Mouse (Mus musculus) embryo, embryonic 10 days (tissue): ENCODE results near the gene Gnb3.

Source experiments
- DNase-seq: peaks from one replicate; pipeline ENCODE4 v3.0.0-alpha.2; 2015; ENCODE audit warnings: low spot score

The Gnb3 gene

DNA sequence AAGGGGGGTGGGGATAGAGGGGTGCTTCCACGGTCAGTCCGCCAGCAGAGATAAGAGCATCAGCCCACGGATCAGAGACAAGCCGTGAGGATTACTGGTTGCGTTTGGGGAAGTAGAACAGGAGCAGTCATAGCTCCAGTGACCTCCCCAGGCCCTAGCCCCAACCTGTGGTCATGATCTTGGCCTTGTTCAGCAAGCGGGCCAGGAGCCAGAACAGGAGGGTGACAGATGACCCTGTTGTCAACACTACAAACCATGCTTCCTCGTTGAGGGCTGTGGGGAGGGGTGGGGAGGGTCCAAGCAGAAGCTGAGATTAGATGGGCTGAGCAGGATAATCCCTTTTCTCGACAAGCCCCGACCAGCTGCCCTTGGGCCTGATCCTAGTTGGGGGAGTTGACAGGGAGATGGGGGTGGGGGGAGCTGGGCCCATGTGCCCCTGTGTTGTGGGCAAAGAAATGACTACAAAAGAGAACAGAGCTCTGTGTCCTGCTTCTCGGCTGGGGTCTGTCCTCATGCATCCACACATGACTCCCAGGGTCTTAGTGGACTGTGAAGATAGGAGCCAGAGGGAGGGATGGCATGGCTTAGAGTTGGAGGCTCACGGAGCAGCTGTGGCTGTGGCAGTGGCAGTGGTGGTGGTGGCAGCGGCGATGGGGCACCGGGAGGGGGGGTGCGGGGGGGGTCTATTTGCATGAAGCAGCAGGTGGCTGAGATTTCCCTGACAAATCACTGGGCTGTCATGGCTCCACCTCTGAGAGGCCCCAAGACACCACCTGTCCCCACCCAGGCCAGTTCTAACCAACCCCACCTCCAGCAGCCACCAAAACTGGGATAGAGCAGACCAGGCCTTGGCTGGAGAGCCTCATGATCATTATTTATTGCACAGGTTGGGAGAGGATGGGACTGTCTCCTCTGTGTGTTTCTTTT lies at the start of gene Gnb3:
Gnb3 (minus strand) TSS at position 35 of the 927 bp plus-strand sequence.
- DNase-seq, result no peak

- DNase-seq, result no peak
These were observed 48.6 kb upstream of the Gnb3 start for GRCm38 (mm10) chr6:124888555-124889125.

DNA sequence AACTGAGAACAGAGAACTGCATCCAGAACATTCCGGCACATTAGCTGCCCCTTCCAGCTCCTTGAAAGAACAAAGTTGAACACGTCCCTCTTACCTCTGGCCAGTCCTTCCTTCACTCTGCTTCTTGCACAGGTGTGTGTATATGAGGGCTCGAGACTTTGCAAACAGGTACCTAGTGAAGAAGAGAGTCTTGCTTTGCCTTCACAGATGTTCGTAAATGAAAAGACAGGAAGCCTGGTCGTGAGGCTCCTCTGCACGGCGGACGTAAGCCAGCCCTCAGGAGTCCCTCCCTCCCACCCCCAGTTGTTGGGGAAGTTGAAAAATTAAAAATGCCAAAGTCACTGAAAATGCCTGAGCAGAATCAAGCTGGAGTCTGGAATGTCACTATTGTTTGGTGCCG lies 47.9 kb upstream of the Gnb3 start, which contains the start of gene Cd4:
Cd4 (minus strand) TSS at position 236 of the 400 bp plus-strand sequence.
- DNase-seq, result no peak

GRCm38 (mm10) chr6:124885956-124886381 lies 45.9 kb upstream of the Gnb3 start:
- no peak for DNase-seq

DNA sequence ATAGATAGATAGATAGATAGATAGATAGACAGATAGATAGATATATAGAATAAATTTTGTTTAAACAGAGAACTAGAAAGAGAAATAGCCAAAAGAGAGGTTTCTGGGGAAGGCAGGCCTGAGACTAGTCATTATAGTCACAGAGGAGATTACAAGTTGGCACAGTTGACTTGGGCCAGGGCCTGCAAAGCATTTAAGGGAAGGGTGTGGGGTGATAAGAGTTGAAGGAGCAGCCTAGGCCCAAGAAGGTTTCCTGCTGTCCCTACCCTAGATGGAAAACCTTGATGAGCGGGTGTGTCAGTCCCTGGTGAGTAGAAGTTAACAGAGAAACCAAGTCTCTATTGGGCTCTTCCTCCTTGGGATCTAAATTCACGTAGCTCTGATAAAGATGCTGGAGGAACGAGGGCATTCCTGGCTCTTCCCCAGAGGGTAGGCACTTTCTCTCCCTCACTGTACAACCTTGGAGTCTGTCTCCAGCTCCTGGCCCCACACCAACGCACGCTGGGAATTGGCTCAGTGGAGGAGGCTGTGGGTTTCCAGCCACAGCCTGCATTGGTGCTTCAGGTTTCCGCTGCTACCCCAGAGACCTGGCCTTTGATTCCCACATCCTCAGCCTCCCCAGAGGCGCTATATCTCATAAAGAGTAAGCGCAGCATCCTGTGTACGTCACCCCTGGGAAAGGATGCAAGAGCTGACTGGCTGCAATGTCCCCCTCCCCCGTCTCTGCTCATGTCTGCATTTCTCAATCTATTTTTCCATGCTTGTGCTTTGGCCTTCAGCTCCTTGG lies 44.8 kb upstream of the Gnb3 start:
- no peak for DNase-seq

DNA sequence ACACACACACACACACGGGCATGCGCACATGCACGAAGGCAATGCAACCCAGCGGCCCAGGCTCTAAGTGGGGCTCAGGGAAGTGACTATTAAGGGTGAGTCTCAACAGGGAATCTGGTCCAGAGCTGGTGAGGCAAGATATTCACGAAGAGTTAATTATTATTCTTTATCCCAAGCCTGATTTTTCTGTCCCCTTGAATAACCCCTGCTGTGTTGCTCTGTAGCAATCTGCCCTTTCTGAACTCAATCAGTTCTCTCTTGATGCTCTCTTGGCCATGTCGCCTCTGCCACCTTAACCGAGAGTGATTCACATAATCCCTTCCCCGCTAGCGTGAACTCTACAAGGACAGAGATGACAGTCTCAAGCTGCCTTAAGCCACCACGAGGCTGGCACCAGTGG lies 43.3 kb upstream of the Gnb3 start:
- DNase-seq, result no peak

GRCm38 (mm10) chr6:124881821-124882220 lies 41.7 kb upstream of the Gnb3 start:
- no peak for DNase-seq

GRCm38 (mm10) chr6:124879390-124879789 lies 39.3 kb upstream of the Gnb3 start:
- DNase-seq, result no peak

- DNase-seq, result no peak
These were observed 34.3 kb upstream of the Gnb3 start for GRCm38 (mm10) chr6:124874348-124874747.

DNA sequence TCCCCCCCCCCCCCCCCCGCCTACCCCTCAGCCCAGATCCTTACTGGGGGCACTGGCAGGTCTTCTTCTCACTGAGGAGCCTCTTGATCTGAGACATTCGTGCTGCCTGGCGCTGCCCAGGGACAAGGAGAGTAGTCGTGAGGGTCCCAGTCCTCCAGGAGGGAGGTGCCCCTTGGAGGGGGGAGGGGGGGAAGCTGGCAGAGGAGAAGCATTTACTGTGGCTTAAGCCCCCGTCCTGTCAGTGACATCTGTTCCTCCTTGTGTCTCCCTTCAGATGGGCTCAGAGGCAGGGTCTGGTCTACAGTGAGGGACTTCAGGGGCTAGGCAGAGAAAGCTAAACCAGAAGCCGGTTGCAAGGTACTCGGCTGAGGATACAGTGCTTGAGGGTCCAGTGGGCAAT lies 26.5 kb upstream of the Gnb3 start:
- no peak for DNase-seq

DNA sequence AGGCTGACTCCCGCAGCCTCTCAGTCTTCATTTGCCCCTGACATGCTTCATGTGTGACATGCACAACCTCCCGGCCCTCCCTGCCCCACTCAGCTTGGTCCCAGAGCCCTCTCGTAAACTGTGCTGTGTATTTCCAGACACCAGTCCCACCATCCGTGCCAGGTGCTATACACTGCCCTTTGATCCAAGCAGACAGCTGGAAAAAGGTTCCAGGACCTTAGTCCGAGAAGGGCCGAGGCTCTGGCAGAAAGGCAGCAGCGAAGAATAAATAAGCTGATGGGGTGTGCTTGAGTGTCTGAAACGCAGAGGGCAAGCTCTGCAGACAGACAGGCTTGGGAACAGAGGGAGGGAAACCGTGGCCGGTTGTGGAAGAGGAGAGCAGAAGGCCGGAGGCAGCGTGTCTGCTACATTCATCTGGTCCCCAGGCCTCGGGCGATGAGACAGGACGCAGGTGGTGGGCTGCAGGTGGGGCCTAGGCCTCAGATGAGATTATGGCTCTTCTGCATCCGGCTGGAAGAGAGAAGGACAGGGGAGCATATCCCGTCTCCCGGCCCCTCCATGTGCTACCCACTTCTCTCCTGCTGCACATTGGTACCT lies 25.8 kb upstream of the Gnb3 start:
- DNase-seq, result no peak

GRCm38 (mm10) chr6:124863658-124864298 lies 23.7 kb upstream of the Gnb3 start, which contains the start of gene Gpr162:
TSS of gene Gpr162 (minus strand) at chr6:124863983.
- DNase-seq, result peak; percentile 74

GRCm38 (mm10) chr6:124863125-124863657 lies 23.1 kb upstream of the Gnb3 start:
- DNase-seq, result peak; percentile 60

DNA sequence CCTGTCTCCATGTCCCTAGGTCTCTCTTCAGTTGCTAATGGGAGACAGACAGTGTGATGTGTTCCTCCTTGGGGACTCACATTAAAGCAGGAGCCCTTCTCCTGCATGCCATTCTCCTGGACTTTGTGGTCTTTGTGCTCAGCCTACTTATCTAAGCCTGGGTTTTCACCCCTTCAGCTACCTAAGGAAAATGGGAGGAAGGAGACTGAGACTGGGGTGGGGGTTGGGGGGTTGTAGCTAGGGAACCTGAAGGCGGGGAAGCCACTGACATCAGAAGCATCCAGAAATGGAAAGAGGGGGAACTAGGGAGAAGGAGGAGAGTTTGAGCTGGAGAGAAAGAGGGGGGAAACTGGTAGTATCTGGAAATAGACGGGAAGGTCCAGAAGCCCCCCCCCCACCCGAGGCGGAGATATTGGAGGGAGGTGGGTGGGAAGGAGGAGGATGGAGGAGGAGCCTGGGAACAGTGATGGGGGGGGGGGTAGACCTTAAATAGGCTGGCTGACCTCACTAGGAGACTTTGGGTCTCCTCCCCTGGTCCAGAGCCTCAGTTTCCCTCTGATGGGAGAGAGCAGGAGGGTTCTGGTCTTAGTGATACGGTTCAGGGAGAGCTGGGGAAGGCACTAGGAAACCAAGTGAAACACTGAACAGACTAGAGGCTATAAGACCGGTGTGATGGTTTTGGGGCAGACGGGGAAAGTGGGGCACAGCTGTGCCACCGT lies 22.5 kb upstream of the Gnb3 start:
- no peak for DNase-seq

DNA sequence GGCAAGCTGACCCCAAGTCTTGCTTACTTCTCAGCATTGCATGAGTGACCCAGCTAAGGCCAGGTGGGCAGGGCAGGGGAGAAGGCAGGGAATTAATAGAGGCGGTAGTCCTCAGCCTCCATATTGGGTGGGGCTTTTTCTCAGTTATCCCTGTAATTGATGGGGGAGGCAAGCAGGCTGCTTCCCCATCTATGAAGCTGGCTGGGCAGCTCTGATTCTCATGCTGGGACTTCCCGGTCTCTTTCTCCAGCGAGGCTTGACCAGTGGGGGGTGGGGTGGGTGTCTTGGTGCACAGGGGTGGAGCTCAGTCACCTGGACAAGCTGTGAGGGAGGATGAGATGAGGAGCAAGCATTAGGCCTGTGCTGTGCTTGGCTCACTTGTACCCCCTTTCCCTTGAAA lies 21.7 kb upstream of the Gnb3 start:
- no peak for DNase-seq

GRCm38 (mm10) chr6:124861266-124861665 lies 21.2 kb upstream of the Gnb3 start:
- no peak for DNase-seq

DNA sequence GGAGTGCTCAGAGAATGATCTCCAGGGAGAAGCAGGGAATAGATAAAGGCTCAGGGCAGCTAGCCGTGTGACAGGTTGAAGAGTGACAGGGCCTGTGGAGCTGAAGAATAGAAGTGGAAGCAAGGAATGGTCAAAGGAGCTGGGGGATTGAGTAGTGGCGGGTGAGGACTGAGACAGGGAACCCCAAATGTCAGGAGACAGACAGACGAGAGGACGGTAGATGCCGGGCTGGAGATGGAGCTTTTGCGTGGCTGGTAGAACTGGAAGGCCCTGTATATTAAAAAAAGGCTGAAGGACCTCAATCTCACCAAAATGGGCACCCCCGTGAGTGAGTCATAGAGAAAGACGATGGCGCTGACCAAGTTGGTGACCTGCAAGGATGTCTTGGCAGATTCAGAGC lies 20.4 kb upstream of the Gnb3 start:
- no peak for DNase-seq

DNA sequence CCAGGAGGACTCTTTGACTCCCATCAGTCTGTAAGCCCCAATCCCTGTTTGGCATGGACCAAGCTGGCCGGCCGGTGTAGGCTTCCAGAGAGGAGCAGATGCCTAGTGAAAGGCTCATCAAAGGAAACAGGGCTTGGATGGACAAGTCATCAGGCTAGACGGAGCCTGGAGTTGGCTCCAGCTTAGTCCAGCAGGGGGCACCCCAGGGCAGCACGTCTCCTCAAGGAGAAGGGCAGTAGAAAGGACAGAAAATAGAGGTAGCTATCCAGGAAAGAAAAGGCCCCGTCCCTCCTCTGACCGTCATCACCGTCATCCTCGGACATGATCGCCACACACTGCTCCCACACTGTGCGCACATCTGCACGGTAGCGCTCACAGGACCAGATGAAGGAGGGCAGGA lies 19.6 kb upstream of the Gnb3 start:
- DNase-seq, result peak; percentile 90

DNA sequence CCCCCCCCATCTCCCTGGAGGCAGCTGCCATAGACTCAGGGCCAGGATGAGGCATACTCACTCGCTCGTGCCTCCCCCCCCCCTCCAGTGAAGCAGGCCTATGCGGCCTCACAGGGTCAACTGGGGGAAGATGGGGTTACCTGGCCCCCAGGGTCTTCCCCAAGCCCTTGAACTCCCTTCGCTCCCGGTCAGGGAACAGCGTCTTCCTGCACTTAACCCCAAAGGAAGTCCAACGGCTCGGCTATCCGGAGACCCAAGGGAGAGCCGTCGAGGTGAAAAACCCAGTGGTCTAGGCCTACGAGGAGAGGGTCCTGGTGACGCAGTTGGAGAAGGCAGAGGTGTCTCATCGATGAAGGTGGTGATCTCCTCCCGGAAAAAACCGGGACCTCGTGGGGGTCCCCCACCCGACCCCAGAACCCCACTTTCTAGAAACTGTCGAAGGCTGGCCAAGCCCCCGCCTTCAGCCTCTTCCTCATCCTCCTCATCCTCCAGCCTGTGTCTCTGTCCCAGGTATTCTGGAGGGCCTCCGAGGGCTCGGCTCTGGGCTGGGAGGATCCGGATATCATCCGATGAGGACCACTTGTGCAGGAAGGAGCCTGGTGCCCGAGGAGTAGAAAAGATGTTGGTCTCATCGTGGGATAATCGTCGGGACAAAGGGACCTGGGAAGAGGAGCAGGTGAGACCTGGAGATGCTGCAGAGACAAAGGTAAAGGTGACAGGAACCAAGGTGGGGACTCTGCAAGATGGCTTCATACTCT lies 18.7 kb upstream of the Gnb3 start:
- DNase-seq, result no peak
